Mouse (Mus musculus): ENCODE results near the gene Vgf.

GRCm38 (mm10) chr5:137070881-137071605, 44.9 kb downstream of the Vgf start:
- no peak for TF ChIP-seq POLR2A (IDR thresholded peaks at IDR 0.05; ENCODE audit: low read depth, low read length)
- TF ChIP-seq CTCF (IDR thresholded peaks at IDR 0.05; ENCODE audit: extremely low read depth, insufficient read depth, insufficient read length, insufficient replicate concordance) = no peak

All from spleen, adult 2 months (tissue).